Comparison of ENCODE assay signal across 8 mouse cellular contexts in genomic region chr8:84182833-84183232, GRCm38 (mm10). TPM values are rescaled to one million over a fixed set of nuclear protein-coding genes. Genes with fewer than 3 reads are reported as not detected.
DNase-seq lines count a peak whose midpoint lies in the region; ATAC-seq and TF ChIP-seq lines count a peak whose summit lies in the region.

No protein-coding gene starts in this region.

- no peak for TF ChIP-seq POLR2A in embryonic fibroblast, embryonic 13.5 days (IDR thresholded peaks at IDR 0.05; ENCODE audit: low read depth, low read length)

- H3K4me3 ChIP-seq in liver, embryonic 11.5 days (ENCODE audit: low read depth, low read length) = peak overlapping the region; percentile 69
- H3K4me3 ChIP-seq in embryonic fibroblast, embryonic 13.5 days (ENCODE audit: insufficient read depth, low read length) = 0 out of 2 replicates have a peak overlapping the region, but pooled peaks have one; percentile 48
- peak overlapping the region; percentile 76 for H3K4me3 ChIP-seq in intestine, embryonic 16.5 days (ENCODE audit: low read length)
- H3K4me3 ChIP-seq in neural tube, embryonic 12.5 days = peak overlapping the region; percentile 87

- H3K4me1 ChIP-seq in liver, embryonic 11.5 days (replicated peaks; ENCODE audit: control insufficient read depth, insufficient read depth, low read length) = peaks cover 30% of the 10 kb centered on the region
- peaks cover 2% of the 10 kb centered on the region; the same call in 1 of the 2 replicates for H3K4me1 ChIP-seq in embryonic fibroblast, embryonic 13.5 days (ENCODE audit: control insufficient read depth, insufficient read depth, low read length)
- peaks cover 30% of the 10 kb centered on the region for H3K4me1 ChIP-seq in intestine, embryonic 16.5 days (ENCODE audit: control insufficient read depth, insufficient read depth, low read length)
- H3K4me1 ChIP-seq in neural tube, embryonic 12.5 days = peaks cover 58% of the 10 kb centered on the region

- H3K27ac ChIP-seq in liver, embryonic 11.5 days (ENCODE audit: low read depth, low read length) = no peak overlapping the region
- H3K27ac ChIP-seq in embryonic fibroblast, embryonic 13.5 days (ENCODE audit: insufficient read depth, low read length) = no peak overlapping the region
- peak overlapping the region; percentile 81; the same call in 1 of the 2 replicates for H3K27ac ChIP-seq in intestine, embryonic 16.5 days (ENCODE audit: low read length)
- H3K27ac ChIP-seq in neural tube, embryonic 12.5 days = peak overlapping the region; percentile 87

- no peak for ATAC-seq in liver, embryonic 11.5 days (replicated peaks; ENCODE audit: low FRiP score)
- no peak for ATAC-seq in intestine, embryonic 16.5 days
- ATAC-seq in neural tube, embryonic 12.5 days (ENCODE audit: low FRiP score, low read depth) = no peak

- peak overlapping the region; percentile 91 for H3K4me2 ChIP-seq in liver, embryonic 11.5 days
- peak overlapping the region; percentile 94 for H3K4me2 ChIP-seq in intestine, embryonic 16.5 days (ENCODE audit: low read depth, low read length)
- H3K4me2 ChIP-seq in neural tube, embryonic 12.5 days (replicated peaks) = peak overlapping the region; percentile 87

- H3K9me3 ChIP-seq in liver, embryonic 11.5 days (ENCODE audit: control insufficient read depth, low read length) = no peaks in the 10 kb centered on the region
- no peaks in the 10 kb centered on the region for H3K9me3 ChIP-seq in intestine, embryonic 16.5 days (ENCODE audit: control insufficient read depth, low read length)
- no peaks in the 10 kb centered on the region for H3K9me3 ChIP-seq in neural tube, embryonic 12.5 days

- peaks cover 25% of the 10 kb centered on the region for H3K27me3 ChIP-seq in liver, embryonic 11.5 days (replicated peaks; ENCODE audit: control insufficient read depth, insufficient read depth, low read length)
- no peaks in the 10 kb centered on the region for H3K27me3 ChIP-seq in intestine, embryonic 16.5 days (replicated peaks; ENCODE audit: control insufficient read depth, insufficient read depth, low read length)
- no peaks in the 10 kb centered on the region for H3K27me3 ChIP-seq in neural tube, embryonic 12.5 days (replicated peaks)

- peak overlapping the region; percentile 82 for H3K9ac ChIP-seq in liver, embryonic 11.5 days (ENCODE audit: low read depth, low read length)
- H3K9ac ChIP-seq in intestine, embryonic 16.5 days (ENCODE audit: low read depth, low read length) = peak overlapping the region; percentile 93
- H3K9ac ChIP-seq in neural tube, embryonic 12.5 days = peak overlapping the region; percentile 99

- no peak for TF ChIP-seq CTCF in embryonic fibroblast, embryonic 13.5 days (IDR thresholded peaks at IDR 0.05; ENCODE audit: borderline replicate concordance, insufficient read depth, low read length)

- no peaks in the 10 kb centered on the region for H3K36me3 ChIP-seq in liver, embryonic 11.5 days (ENCODE audit: control insufficient read depth, insufficient read depth, low read length)
- no peaks in the 10 kb centered on the region for H3K36me3 ChIP-seq in intestine, embryonic 16.5 days (ENCODE audit: control insufficient read depth, insufficient read depth, low read length)
- peaks cover 8% of the 10 kb centered on the region for H3K36me3 ChIP-seq in neural tube, embryonic 12.5 days

- WGBS in liver, embryonic 11.5 days = 62% methylated on average over 4 of the region's 4 CpGs
- 33% methylated on average over 4 of the region's 4 CpGs for WGBS in intestine, embryonic 16.5 days
- WGBS in neural tube, embryonic 12.5 days = 57% methylated on average over 4 of the region's 4 CpGs

- no peak for DNase-seq in liver, embryonic 11.5 days (ENCODE audit: low spot score)
- DNase-seq in liver = no peak
- DNase-seq in urinary bladder, postnatal 25 days (ENCODE audit: low spot score) = no peak
- no peak for DNase-seq in lung, postnatal 36 days
- DNase-seq in retina, embryonic 14.5 days (ENCODE audit: low spot score) = no peak

RNA-seq across cellular contexts. Expression of gene Nanos3, which starts 2.2 kb away (rescaled TPM):
- polyA plus RNA-seq in liver, embryonic 11.5 days (2014; fragmentation: Nextera tagmentation; extraction: Ambion mirVana) = 1.2 and 1.8 TPM in 2 replicates
- not detected in 2 replicates for polyA plus RNA-seq in embryonic fibroblast, embryonic 13.5 days (2011; ENCODE audit: insufficient read length, low read depth, missing spikeins)
- 0.89 and 1.3 TPM in 2 replicates for polyA plus RNA-seq in intestine, embryonic 16.5 days (2015; fragmentation: Nextera tagmentation; extraction: Ambion mirVana)
- 5.3 and 6.3 TPM in 2 replicates for polyA plus RNA-seq in neural tube, embryonic 12.5 days (2016; fragmentation: Nextera tagmentation; extraction: Ambion mirVana)

RNA-seq across cellular contexts. Expression of gene 4930432K21Rik, which starts 35.0 kb away (rescaled TPM):
- polyA plus RNA-seq in liver, embryonic 11.5 days (2014; fragmentation: Nextera tagmentation; extraction: Ambion mirVana) = 0.36 and 0.47 TPM in 2 replicates
- 0.48 and 0.95 TPM in 2 replicates for polyA plus RNA-seq in embryonic fibroblast, embryonic 13.5 days (2011; ENCODE audit: insufficient read length, low read depth, missing spikeins)
- 0.61 and 0.82 TPM in 2 replicates for polyA plus RNA-seq in intestine, embryonic 16.5 days (2015; fragmentation: Nextera tagmentation; extraction: Ambion mirVana)
- 1.9 and 2.0 TPM in 2 replicates for polyA plus RNA-seq in neural tube, embryonic 12.5 days (2016; fragmentation: Nextera tagmentation; extraction: Ambion mirVana)

RNA-seq across cellular contexts. Expression of gene Cc2d1a, which starts 35.1 kb away (rescaled TPM):
- polyA plus RNA-seq in liver, embryonic 11.5 days (2014; fragmentation: Nextera tagmentation; extraction: Ambion mirVana) = 13.7 and 14.1 TPM in 2 replicates
- polyA plus RNA-seq in embryonic fibroblast, embryonic 13.5 days (2011; ENCODE audit: insufficient read length, low read depth, missing spikeins) = 17.7 and 20.0 TPM in 2 replicates
- 25.3 and 26.0 TPM in 2 replicates for polyA plus RNA-seq in intestine, embryonic 16.5 days (2015; fragmentation: Nextera tagmentation; extraction: Ambion mirVana)
- polyA plus RNA-seq in neural tube, embryonic 12.5 days (2016; fragmentation: Nextera tagmentation; extraction: Ambion mirVana) = 16.9 and 18.0 TPM in 2 replicates

RNA-seq across cellular contexts. Expression of gene Zswim4, which starts 54.0 kb away (rescaled TPM):
- polyA plus RNA-seq in liver, embryonic 11.5 days (2014; fragmentation: Nextera tagmentation; extraction: Ambion mirVana) = 7.9 and 9.1 TPM in 2 replicates
- polyA plus RNA-seq in embryonic fibroblast, embryonic 13.5 days (2011; ENCODE audit: insufficient read length, low read depth, missing spikeins) = 7.3 and 10.9 TPM in 2 replicates
- 7.1 and 7.7 TPM in 2 replicates for polyA plus RNA-seq in intestine, embryonic 16.5 days (2015; fragmentation: Nextera tagmentation; extraction: Ambion mirVana)
- 52.8 and 57.9 TPM in 2 replicates for polyA plus RNA-seq in neural tube, embryonic 12.5 days (2016; fragmentation: Nextera tagmentation; extraction: Ambion mirVana)

RNA-seq across cellular contexts. Expression of gene Podnl1, which starts 57.0 kb away (rescaled TPM):
- polyA plus RNA-seq in liver, embryonic 11.5 days (2014; fragmentation: Nextera tagmentation; extraction: Ambion mirVana) = 0.12 and 0.26 TPM in 2 replicates
- 3.2 and 5.8 TPM in 2 replicates for polyA plus RNA-seq in embryonic fibroblast, embryonic 13.5 days (2011; ENCODE audit: insufficient read length, low read depth, missing spikeins)
- 0.38 TPM in 2 replicates for polyA plus RNA-seq in intestine, embryonic 16.5 days (2015; fragmentation: Nextera tagmentation; extraction: Ambion mirVana)
- 0.28 and 0.37 TPM in 2 replicates for polyA plus RNA-seq in neural tube, embryonic 12.5 days (2016; fragmentation: Nextera tagmentation; extraction: Ambion mirVana)

Comparison
In these comparisons a context has a peak if more than half of its experiments do, and no peak if none do; other contexts are left out.
1. H3K27ac ChIP-seq: peak in intestine, embryonic 16.5 days (single experiment) and neural tube, embryonic 12.5 days (single experiment); none in liver, embryonic 11.5 days (single experiment) and embryonic fibroblast, embryonic 13.5 days (single experiment).
2. Peak in every context shown above with its lines, with median percentiles within 50 percentile points of each other: H3K4me2 ChIP-seq, H3K4me3 ChIP-seq and H3K9ac ChIP-seq.